Mouse (Mus musculus): ENCODE results near the gene Rrad.

- no peak for TF ChIP-seq POLR2A (IDR thresholded peaks at IDR 0.05; ENCODE audit: extremely low read depth, insufficient read depth, low read length)
- TF ChIP-seq CTCF (IDR thresholded peaks at IDR 0.05; ENCODE audit: extremely low read depth, insufficient read depth, low read length): no peak
These were observed 29.2 kb downstream of the Rrad start for GRCm38 (mm10) chr8:104601941-104602371.
